In the genomic region with DNA sequence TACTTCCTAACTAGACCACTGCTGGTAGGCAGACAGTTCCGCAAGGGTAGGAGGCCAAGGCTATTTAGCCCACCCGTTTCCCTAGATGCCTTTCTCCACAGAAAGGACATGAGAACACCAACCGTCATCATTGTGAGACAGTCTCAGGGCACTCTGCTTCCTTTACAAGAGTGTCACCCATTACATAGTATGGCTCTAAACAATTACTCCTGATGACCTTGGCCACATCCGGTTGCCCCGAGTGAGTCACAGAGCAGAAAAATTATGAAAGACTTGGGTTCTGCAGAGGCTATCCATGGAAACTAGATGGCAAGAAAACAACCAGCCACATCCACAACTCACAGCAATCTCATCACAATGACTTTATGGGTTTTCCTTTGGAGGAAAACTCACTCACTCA, we compare ENCODE assay signal across 27 mouse cellular contexts.
"Had no signal": no experiment of that assay in that cellular context is flagged by ENCODE, and none has a peak within 500 bp of the region (broad histone marks: within the 10 kb centered on the region; RNA-seq: fewer than 3 reads in every experiment).

No protein-coding gene starts in this region.

- H3K27ac ChIP-seq: gastrocnemius, adult 2 months; heart, embryonic 10.5 days; hindbrain, embryonic 10.5 days; hindbrain, embryonic 14.5 days; intestine, embryonic 15.5 days; layer of hippocampus, adult 2 months; left cerebral cortex, adult 2 months; limb, embryonic 10.5 days; liver, embryonic 13.5 days; liver, embryonic 15.5 days had no signal

- H3K4me3 ChIP-seq: gastrocnemius, adult 2 months; heart, embryonic 10.5 days; heart, embryonic 12.5 days; hindbrain, embryonic 10.5 days; intestine, embryonic 15.5 days; layer of hippocampus, adult 2 months; left cerebral cortex, adult 2 months; limb, embryonic 10.5 days; limb, embryonic 12.5 days; liver, embryonic 13.5 days; liver, embryonic 15.5 days had no signal

- DNase-seq: gastrocnemius, adult 2 months; gastrocnemius, postnatal 10 days; gastrocnemius, postnatal 25 days; heart, adult 18-20 months; heart, postnatal 10 days; heart, postnatal 4 days; kidney, adult 18-20 months; kidney, adult 8-10 months; kidney, postnatal 10 days; kidney, postnatal 25 days; kidney, postnatal 4 days; liver; liver, embryonic 13.5 days had no signal

- H3K4me2 ChIP-seq: heart, embryonic 12.5 days; hindbrain, embryonic 14.5 days; intestine, embryonic 15.5 days; limb, embryonic 12.5 days; liver, embryonic 11.5 days; liver, embryonic 13.5 days; liver, embryonic 15.5 days had no signal

- H3K9ac ChIP-seq: heart, embryonic 12.5 days; hindbrain, embryonic 14.5 days; intestine, embryonic 15.5 days; limb, embryonic 12.5 days; liver, embryonic 13.5 days; liver, embryonic 15.5 days had no signal

- ATAC-seq: hindbrain, embryonic 16.5 days; inflammation-experienced regulatory T-cells, adult 6 months; intestine, embryonic 15.5 days; intestine, postnatal 0 days had no signal

- H3K9me3 ChIP-seq: heart, embryonic 10.5 days; heart, embryonic 12.5 days; hindbrain, embryonic 10.5 days; intestine, embryonic 15.5 days; limb, embryonic 10.5 days; limb, embryonic 12.5 days; liver, embryonic 13.5 days; liver, embryonic 15.5 days had no signal

- H3K4me1 ChIP-seq: intestine, embryonic 15.5 days; liver, embryonic 13.5 days; liver, embryonic 15.5 days had no signal

- H3K27me3 ChIP-seq: heart, embryonic 12.5 days; intestine, embryonic 15.5 days; limb, embryonic 12.5 days; liver, embryonic 13.5 days; liver, embryonic 15.5 days had no signal

- H3K36me3 ChIP-seq: heart, embryonic 10.5 days; heart, embryonic 12.5 days; intestine, embryonic 15.5 days; liver, embryonic 13.5 days; liver, embryonic 15.5 days had no signal
